Mouse (Mus musculus) liver, embryonic 14.5 days (tissue): ENCODE measurements around the gene Gm9821.

Source experiments
- CTCF ChIP-seq: IDR thresholded peaks from 2 replicates; pipeline ENCODE4 v1.5.1; 2016; ENCODE audit warnings: antibody characterized with exemption, low read depth, control low read depth
- EP300 ChIP-seq: IDR thresholded peaks from 2 replicates; pipeline ENCODE4 v1.6.1; 2016; ENCODE audit warnings: antibody characterized with exemption, low read depth

GRCm38 (mm10) chr2:91904618-91905307, 40.7 kb upstream of the Gm9821 start:
- TF ChIP-seq CTCF, result no peak
- TF ChIP-seq EP300, result no peak
